Mouse (Mus musculus) embryonic fibroblast, embryonic 13.5 days (primary cell): ENCODE measurements around the gene Oas2. TPM values are rescaled to one million over a fixed set of nuclear protein-coding genes. Genes with fewer than 3 reads are reported as not detected.
A peak's percentile ranks its signal among the peaks of the same experiment; 100 is the strongest.
"Not testable (repeated sequence)": the region's sequence is repeated elsewhere in the genome, so short reads cannot be mapped to it uniquely, and the experiment has no call there.

Experiments
- H3K27ac ChIP-seq: 2 replicates; pipeline ENCODE4 v1.5.1; 2012; ENCODE audit warnings: low read length, control low read depth, inconsistent platforms; ENCODE audit not compliant: insufficient read depth
- H3K4me1 ChIP-seq: 2 replicates; pipeline ENCODE4 v1.6.1; 2011; ENCODE audit warnings: low read length; ENCODE audit not compliant: control insufficient read depth, insufficient read depth
- H3K4me3 ChIP-seq: 2 replicates; pipeline ENCODE4 v1.5.1; 2011; ENCODE audit warnings: mild to moderate bottlenecking, control low read depth, low read length; ENCODE audit not compliant: insufficient read depth
- CTCF ChIP-seq: IDR thresholded peaks from 2 replicates; pipeline ENCODE4 v1.5.1; 2011; ENCODE audit warnings: mild to moderate bottlenecking, control low read depth, low read length, moderate library complexity, borderline replicate concordance; ENCODE audit not compliant: insufficient read depth
- POLR2A ChIP-seq: IDR thresholded peaks from 2 replicates; pipeline ENCODE4 v1.6.1; 2011; ENCODE audit warnings: low read depth, mild to moderate bottlenecking, control low read depth, low read length, moderate library complexity
- polyA plus RNA-seq: library from polyadenylated mRNA; stranded (reverse); fragments of >200 nt; gene quantifications from 2 replicates; pipeline ENCODE4 v1.2.4, GENCODE M21; 2011; ENCODE audit warnings: low read depth; ENCODE audit not compliant: missing spikeins, insufficient read length

Oas2 gene
- polyA plus RNA-seq: 0.28 and 0.61 TPM in 2 replicates

DNA sequence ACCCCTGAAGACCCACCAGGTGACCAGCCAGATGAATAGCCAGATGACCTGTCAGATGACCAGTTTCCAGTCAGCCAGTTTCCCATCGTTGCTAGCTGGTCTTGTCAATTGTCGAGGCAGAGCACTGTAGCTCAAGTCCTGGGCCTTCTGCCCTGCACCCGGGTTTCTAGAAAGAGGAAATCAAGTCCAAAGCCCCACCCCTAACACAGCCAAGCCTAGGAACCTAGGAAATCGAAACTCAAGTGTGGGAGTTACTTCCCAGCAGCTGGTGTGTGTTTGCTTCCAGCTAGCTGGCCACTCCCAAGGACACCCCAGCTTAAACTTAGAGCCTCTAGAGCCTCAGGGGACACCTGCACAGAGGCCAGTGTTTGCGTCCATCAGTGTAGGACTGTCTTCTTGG is at the start of gene Oas2:
TSS of gene Oas2 (minus strand) at position 166 of the 400 bp plus-strand sequence.
- H3K27ac ChIP-seq: no peak within 1 kb of the TSS
- TF ChIP-seq POLR2A (no peak), CTCF (no peak)
- H3K4me1 ChIP-seq: no peaks in the 10 kb centered on the region
- no peak within 1 kb of the TSS for H3K4me3 ChIP-seq

GRCm38 (mm10) chr5:120798943-120799342 is 49.3 kb upstream of the Oas2 start:
- H3K4me1 ChIP-seq, H3K27ac ChIP-seq, H3K4me3 ChIP-seq: not testable (repeated sequence)

DNA sequence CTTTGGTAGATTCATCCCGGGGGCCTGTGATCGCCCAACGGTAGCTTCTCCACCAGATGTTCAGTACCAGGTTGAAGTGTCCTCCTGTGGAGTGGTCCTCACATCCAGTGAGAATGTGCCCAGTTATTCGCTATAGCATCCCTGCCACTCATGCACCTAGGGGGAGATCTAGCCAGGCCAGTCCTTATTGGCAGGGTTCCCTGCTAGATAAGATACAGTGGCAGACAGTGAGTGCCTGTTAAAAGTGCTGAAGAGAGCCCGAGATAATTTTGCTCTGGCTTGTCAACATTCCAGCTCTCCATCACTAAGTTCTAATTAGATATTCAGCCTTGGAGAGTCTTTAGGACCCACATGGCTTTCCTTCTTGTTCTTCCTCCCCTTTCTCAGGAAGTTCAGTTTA is 48.5 kb upstream of the Oas2 start:
- H3K27ac ChIP-seq, H3K4me3 ChIP-seq, H3K4me1 ChIP-seq: not testable (repeated sequence)

DNA sequence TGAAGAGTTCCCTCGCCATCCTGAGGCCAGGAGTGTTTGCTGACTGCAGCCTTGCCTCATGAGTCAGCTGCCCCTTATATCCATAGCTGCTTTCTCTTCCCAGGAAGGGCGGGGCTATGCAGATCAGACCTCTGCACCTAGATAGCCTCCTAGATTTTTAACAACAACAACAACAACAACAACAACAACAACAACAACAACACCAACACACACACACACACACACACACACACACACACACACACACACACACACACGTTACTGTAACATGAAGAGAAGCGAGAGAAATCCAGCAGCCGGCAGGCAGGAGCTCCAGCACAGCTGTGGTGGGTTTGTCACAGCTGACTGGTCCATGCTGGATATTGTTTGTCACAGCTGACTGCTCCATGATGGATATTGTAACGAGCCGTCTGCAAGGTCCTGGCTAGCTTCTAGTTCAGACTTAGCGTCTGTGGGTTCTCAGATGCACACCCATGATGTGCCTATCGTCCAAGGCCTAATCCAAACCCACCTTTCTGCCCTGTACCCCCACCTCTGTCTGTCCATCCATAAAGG is 45.9 kb upstream of the Oas2 start, which contains the start of gene Oas1e:
TSS of gene Oas1e (minus strand) at position 51 of the 555 bp plus-strand sequence.
- H3K4me1 ChIP-seq, H3K27ac ChIP-seq, H3K4me3 ChIP-seq: not testable (repeated sequence)

DNA sequence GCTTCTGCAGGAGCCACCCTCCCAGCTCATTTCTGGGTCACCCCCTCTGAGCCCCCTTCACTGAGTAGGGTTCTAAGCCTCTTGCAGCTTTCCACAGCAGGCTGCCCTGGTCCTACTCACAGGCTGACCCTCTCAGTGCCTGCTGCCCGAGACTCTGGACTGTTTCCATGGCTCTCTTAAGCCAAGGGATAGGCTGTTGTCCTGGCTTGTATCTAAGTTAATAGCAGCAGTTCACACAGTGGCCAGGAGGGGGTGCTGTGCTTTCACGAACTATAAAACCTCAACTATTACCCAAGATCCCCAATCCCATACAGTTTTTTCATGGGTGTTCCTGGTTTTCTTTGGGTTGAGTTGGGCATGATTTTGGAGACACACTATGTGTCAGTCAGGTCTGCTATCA is 43.4 kb upstream of the Oas2 start:
- 0 out of 2 replicates have a peak, but pooled peaks have one; percentile 1 for TF ChIP-seq CTCF
- TF ChIP-seq POLR2A: no peak
- H3K27ac ChIP-seq: no peak overlapping the region
- no peaks in the 10 kb centered on the region for H3K4me1 ChIP-seq
- H3K4me3 ChIP-seq: no peak overlapping the region

DNA sequence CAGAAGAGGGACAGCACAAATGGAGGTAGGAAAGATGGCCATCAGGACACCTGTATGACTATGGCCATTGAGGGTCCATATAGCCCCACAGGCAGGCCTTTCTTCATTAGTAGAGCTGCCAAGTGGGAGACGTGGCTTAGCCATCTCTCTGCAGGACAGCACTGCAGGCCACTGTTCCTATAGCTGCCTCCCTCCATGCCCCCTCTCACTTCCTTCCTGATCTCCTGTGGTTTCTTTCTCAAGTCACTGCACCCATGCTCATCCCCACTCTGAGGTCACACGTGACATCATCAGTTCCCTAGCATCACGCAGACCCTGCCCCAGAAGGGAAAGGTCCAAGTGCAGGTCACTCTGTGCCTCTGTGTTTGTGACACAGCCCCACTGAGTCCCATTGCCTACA is 37.4 kb upstream of the Oas2 start:
- no peak for TF ChIP-seq CTCF
- TF ChIP-seq POLR2A: no peak
- no peaks in the 10 kb centered on the region for H3K4me1 ChIP-seq
- H3K27ac ChIP-seq: no peak overlapping the region
- H3K4me3 ChIP-seq: no peak overlapping the region

DNA sequence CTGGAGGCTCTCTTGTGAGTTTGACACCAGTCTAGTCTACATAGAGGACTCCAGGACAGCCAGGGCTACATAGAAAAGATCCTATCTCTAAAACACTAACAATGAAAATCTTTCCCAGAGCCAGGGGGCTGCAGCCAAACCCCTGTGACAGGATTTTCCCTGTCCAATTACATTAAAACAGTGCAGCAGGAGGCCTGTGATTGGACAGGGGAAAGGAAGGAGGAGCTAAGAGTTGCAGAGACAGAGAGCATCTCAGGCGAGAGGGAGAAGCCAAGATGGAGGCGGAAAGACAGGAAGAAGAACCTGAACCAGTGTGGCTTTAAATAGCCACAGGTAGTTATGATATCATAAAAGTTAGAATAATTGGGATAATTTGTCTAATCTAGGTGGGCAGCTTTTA is 32.8 kb upstream of the Oas2 start:
- no peak for TF ChIP-seq CTCF
- no peak for TF ChIP-seq POLR2A
- H3K27ac ChIP-seq: no peak overlapping the region
- no peak overlapping the region for H3K4me3 ChIP-seq
- H3K4me1 ChIP-seq: peaks cover 17% of the 10 kb centered on the region

DNA sequence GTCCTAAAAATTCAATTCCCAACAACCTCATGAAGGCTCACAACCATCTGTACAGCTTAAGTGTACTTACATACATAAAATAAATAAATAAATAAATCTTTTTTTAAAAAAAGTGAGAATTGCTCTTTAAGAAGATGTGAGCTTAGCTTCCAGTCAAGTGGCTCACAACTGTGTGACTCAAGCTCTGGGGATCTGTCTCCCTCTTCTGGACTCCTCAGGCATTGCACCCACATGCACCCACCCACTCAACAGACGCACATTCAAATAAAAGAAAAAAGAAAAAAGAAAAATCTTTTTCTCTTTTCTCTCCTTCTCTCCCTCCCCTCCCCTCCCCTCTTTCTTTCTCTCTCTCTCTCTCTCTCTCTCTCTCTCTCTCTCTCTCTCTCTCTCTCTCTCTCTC is 32.0 kb upstream of the Oas2 start:
- Histone ChIP-seq H3K4me3 (no peak overlapping the region), H3K4me1 (peaks cover 18% of the 10 kb centered on the region), H3K27ac (no peak overlapping the region)
- TF ChIP-seq POLR2A: no peak
- TF ChIP-seq CTCF: no peak

DNA sequence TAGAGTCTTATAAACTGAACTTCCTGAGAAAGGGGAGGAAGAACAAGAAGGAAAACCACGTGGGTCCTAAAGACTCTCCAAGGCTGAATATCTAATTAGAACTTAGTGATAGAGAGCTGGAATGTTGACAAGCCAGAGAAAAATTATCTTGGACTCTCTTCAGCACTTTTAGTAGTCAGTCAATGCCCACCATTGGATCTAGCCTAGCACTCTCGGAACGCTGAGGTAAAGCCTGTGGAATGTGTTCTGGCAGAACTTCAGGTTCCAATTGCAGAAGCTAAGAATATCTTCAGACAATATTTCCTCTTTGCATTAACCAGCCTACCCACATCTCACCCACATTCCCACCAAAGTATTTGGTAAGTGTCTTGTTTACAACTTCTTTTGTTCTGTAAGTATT is 30.3 kb upstream of the Oas2 start:
- Histone ChIP-seq H3K27ac (0 out of 2 replicates have a peak overlapping the region, but pooled peaks have one; percentile 6), H3K4me1 (peaks cover 26% of the 10 kb centered on the region), H3K4me3 (no peak overlapping the region)
- TF ChIP-seq POLR2A: no peak
- no peak for TF ChIP-seq CTCF

DNA sequence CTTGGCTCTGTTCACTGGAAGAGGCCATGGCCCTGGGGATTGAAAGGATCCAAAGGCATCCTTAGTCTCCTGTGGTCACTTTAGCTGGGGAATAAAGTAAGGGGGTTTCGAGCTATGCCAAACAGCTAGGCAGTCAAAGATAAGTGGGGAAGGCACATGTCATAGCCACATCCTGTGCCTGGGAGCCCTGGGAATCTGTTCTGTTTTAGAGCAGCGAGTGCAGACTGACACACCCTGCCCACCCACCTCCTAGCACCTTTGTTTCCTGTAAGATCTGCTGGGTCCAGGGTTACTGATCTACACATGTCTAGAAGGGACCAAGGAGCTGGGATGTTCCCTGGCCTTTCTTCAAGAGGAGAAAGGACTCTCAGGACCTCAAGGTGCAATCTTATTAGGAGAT is 29.3 kb upstream of the Oas2 start:
- Histone ChIP-seq H3K27ac (no peak overlapping the region), H3K4me1 (peaks cover 28% of the 10 kb centered on the region), H3K4me3 (no peak overlapping the region)
- no peak for TF ChIP-seq CTCF
- TF ChIP-seq POLR2A: no peak

DNA sequence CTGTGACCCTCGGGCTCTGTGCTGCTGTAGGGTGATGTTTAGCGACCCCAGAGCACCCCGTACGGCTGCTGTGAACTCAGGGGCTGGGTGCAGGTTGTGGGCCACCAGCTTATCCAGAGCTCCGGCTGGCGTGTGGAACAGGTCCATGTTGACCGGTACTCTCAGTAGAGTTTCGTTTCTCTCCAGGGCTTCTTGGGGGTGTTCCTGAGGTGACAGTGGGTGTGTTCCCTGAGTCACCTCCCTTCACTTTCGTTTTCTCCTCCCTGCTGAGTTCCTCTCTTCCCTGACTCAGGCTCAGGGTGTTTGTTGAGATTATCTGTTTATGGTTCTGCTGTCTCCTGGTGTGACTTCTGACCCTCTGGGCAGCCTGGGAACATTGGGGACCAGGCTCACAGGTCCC is 27.8 kb upstream of the Oas2 start, which contains the start of gene Oas3:
TSS of gene Oas3 (minus strand) at position 184 of the 400 bp plus-strand sequence.
- Histone ChIP-seq H3K4me1 (peaks cover 28% of the 10 kb centered on the region), H3K4me3 (no peak within 1 kb of the TSS), H3K27ac (no peak within 1 kb of the TSS)
- TF ChIP-seq POLR2A (no peak), CTCF (no peak)
